In the genomic region with DNA sequence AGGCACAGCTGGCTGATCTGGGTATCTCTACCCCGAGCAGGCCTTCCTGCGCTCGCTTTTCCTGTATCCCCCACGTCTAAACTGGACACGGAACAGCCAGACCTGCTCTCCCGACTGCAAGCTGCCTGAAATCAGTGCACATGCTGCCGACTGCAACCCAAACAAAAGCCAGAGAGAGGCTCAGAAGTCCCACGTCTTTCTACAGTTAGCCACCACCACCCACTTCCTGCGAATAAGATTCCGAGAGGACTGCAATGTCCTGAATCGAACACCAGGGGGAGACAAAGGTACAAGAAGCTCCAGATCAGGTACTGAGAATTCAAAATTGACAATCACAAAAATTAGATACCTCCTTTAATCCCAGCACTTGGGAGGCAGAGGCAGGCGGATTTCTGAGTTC, we compare ENCODE assay signal across 8 mouse cellular contexts. TPM values are rescaled to one million over a fixed set of nuclear protein-coding genes. Genes with fewer than 3 reads are reported as not detected.
A peak's percentile ranks its signal among the peaks of the same experiment; 100 is the strongest.
DNase-seq lines count a peak whose midpoint lies in the region; ATAC-seq and TF ChIP-seq lines count a peak whose summit lies in the region.

No protein-coding gene starts in this region.

- H3K27me3 ChIP-seq in heart, adult 2 months (ENCODE audit: control insufficient read depth, insufficient read depth, low read length): no peaks in the 10 kb centered on the region
- no peaks in the 10 kb centered on the region for H3K27me3 ChIP-seq in kidney, embryonic 14.5 days (ENCODE audit: control insufficient read depth, insufficient read depth, low read length)
- no peaks in the 10 kb centered on the region for H3K27me3 ChIP-seq in limb, embryonic 13.5 days

- TF ChIP-seq EP300 in heart, adult 2 months (IDR thresholded peaks at IDR 0.05; ENCODE audit: insufficient read depth, low read depth, low read length): no peak

- H3K9ac ChIP-seq in heart, adult 2 months (ENCODE audit: low read depth, low read length): 0 out of 2 replicates have a peak overlapping the region, but pooled peaks have one; percentile 13
- no peak overlapping the region for H3K9ac ChIP-seq in kidney, embryonic 14.5 days (ENCODE audit: low read depth, low read length)
- H3K9ac ChIP-seq in limb, embryonic 13.5 days: peak overlapping the region; percentile 40; the same call in 1 of the 2 replicates

- TF ChIP-seq POLR2A in cortical plate, adult 2 months (IDR thresholded peaks at IDR 0.05; ENCODE audit: extremely low read depth, insufficient read depth, low read length): no peak
- no peak for TF ChIP-seq POLR2A in heart, adult 2 months (IDR thresholded peaks at IDR 0.05; ENCODE audit: insufficient read depth, low read depth, low read length)

- peak; percentile 74 for TF ChIP-seq CTCF in cortical plate, adult 2 months (IDR thresholded peaks at IDR 0.05; ENCODE audit: extremely low read depth, insufficient read depth, low read length)
- TF ChIP-seq CTCF in heart, adult 2 months (IDR thresholded peaks at IDR 0.05): peak; percentile 90

- ATAC-seq in kidney, embryonic 14.5 days (ENCODE audit: low FRiP score, low TSS enrichment): peak; percentile 10; the same call in 1 of the 2 replicates
- no peak for ATAC-seq in limb, embryonic 13.5 days (ENCODE audit: low FRiP score, low read depth)

- no peak overlapping the region for H3K4me3 ChIP-seq in cortical plate, adult 2 months (ENCODE audit: insufficient read depth, low read length)
- no peak overlapping the region for H3K4me3 ChIP-seq in heart, adult 2 months
- no peak overlapping the region for H3K4me3 ChIP-seq in kidney, embryonic 14.5 days (ENCODE audit: low read length)
- H3K4me3 ChIP-seq in limb, embryonic 13.5 days: peak overlapping the region; percentile 21

- no peak overlapping the region; the same call in 1 of the 2 replicates for H3K4me2 ChIP-seq in kidney, embryonic 14.5 days (replicated peaks; ENCODE audit: low read depth, low read length)
- peak overlapping the region; percentile 51 for H3K4me2 ChIP-seq in limb, embryonic 13.5 days (replicated peaks)

- no peaks in the 10 kb centered on the region for H3K9me3 ChIP-seq in kidney, embryonic 14.5 days (ENCODE audit: control insufficient read depth, low read length)
- H3K9me3 ChIP-seq in limb, embryonic 13.5 days: no peaks in the 10 kb centered on the region

- H3K36me3 ChIP-seq in heart, adult 2 months (ENCODE audit: control insufficient read depth, insufficient read depth, low read length): no peaks in the 10 kb centered on the region
- H3K36me3 ChIP-seq in kidney, embryonic 14.5 days (ENCODE audit: control insufficient read depth, insufficient read depth, low read length): no peaks in the 10 kb centered on the region
- no peaks in the 10 kb centered on the region for H3K36me3 ChIP-seq in limb, embryonic 13.5 days

- H3K79me2 ChIP-seq in heart, adult 2 months (replicated peaks; ENCODE audit: control insufficient read depth, insufficient read depth, low read length): no peaks in the 10 kb centered on the region

- WGBS in heart, adult 2 months: 12% methylated on average over 12 of the region's 12 CpGs
- 24% methylated on average over 12 of the region's 12 CpGs for WGBS in kidney, embryonic 14.5 days
- 26% methylated on average over 12 of the region's 12 CpGs for WGBS in limb, embryonic 13.5 days

- H3K4me1 ChIP-seq in cortical plate, adult 2 months (ENCODE audit: control insufficient read depth, insufficient read depth, low read length): no peaks in the 10 kb centered on the region
- H3K4me1 ChIP-seq in heart, adult 2 months (ENCODE audit: control insufficient read depth, insufficient read depth, low read length): no peaks in the 10 kb centered on the region
- no peaks in the 10 kb centered on the region for H3K4me1 ChIP-seq in kidney, embryonic 14.5 days (ENCODE audit: control insufficient read depth, insufficient read depth, low read length)
- H3K4me1 ChIP-seq in limb, embryonic 13.5 days: no peaks in the 10 kb centered on the region

- intact Hi-C loops in heart, adult 2 months (cut with DNase I): loop anchor here (5.0 to 10.0 kb wide), 3 partner anchors 212 to 285 kb away; no protein-coding TSS in a partner anchor

- no peak overlapping the region for H3K27ac ChIP-seq in cortical plate, adult 2 months (ENCODE audit: insufficient read depth, low read length)
- no peak overlapping the region for H3K27ac ChIP-seq in heart, adult 2 months
- no peak overlapping the region for H3K27ac ChIP-seq in kidney, embryonic 14.5 days (ENCODE audit: low read depth, low read length)
- H3K27ac ChIP-seq in limb, embryonic 13.5 days: no peak overlapping the region

- peak; percentile 70 for DNase-seq in urinary bladder, postnatal 14 days (ENCODE audit: low spot score)
- no peak for DNase-seq in urinary bladder, adult 2 months (ENCODE audit: low spot score)
- DNase-seq in heart, adult 2 months: peak; percentile 66 to 69
- DNase-seq in monocyte, adult 2 months (ENCODE audit: low read depth in 1 of 2, low spot score in 2 of 2): peak; percentile 44 to 54
- peak; percentile 53 to 65 for DNase-seq in spleen, postnatal 14 days (ENCODE audit: low spot score in 2 of 2)

RNA-seq across cellular contexts. Expression of a gene that starts 13.8 kb away (rescaled TPM):
- polyA plus RNA-seq in urinary bladder, adult 2 months (2012; rRNA removed): 26.8 and 31.1 TPM in 2 replicates
- polyA plus RNA-seq in cortical plate, adult 2 months (2012; rRNA removed): 39.3 and 40.4 TPM in 2 replicates
- total RNA-seq in heart, adult 2 months (2021): 10 to 100 TPM; 12.5 to 14.5 TPM
- 22.1 and 25.3 TPM in 2 replicates for polyA plus RNA-seq in heart, adult 2 months (2012; rRNA removed)
- 47.4 and 61.4 TPM in 2 replicates for polyA plus RNA-seq in kidney, embryonic 14.5 days (2014; fragmentation: Nextera tagmentation; extraction: Ambion mirVana)
- 50.4 and 58.9 TPM in 2 replicates for polyA plus RNA-seq in limb, embryonic 13.5 days (2015; fragmentation: Nextera tagmentation; extraction: Ambion mirVana)

RNA-seq across cellular contexts. Expression of a gene that starts 13.8 kb away (rescaled TPM):
- polyA plus RNA-seq in urinary bladder, adult 2 months (2012; rRNA removed): 15.7 and 16.7 TPM in 2 replicates
- polyA plus RNA-seq in cortical plate, adult 2 months (2012; rRNA removed): 24.6 and 29.9 TPM in 2 replicates
- total RNA-seq in heart, adult 2 months (2021): 1 to 10 TPM; 8.9 to 9.1 TPM
- polyA plus RNA-seq in heart, adult 2 months (2012; rRNA removed): 8.8 and 10.8 TPM in 2 replicates
- polyA plus RNA-seq in kidney, embryonic 14.5 days (2014; fragmentation: Nextera tagmentation; extraction: Ambion mirVana): 23.9 and 31.1 TPM in 2 replicates
- polyA plus RNA-seq in limb, embryonic 13.5 days (2015; fragmentation: Nextera tagmentation; extraction: Ambion mirVana): 22.4 and 28.8 TPM in 2 replicates
